In the genomic region with DNA sequence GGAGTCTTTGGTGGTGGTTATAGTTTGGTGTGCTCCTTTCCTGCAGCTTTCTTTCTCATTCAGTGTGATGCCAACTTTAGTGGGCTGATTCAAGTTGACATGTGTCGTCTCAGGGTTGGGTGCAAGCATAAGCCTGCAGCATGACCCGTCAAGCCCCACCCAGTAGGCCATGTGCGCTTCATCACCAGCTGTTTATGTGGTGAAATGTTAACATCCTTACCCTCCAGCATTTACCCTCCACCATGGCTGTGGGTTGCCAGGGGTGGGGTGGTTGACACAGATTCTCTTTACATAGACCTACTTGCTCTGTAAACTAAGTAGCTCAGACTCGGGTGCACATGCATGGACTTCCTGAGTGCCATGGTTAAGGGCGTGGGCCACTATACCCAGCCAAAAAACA, we compare ENCODE assay signal across 23 mouse cellular contexts. TPM values are rescaled to one million over a fixed set of nuclear protein-coding genes. Genes with fewer than 3 reads are reported as not detected.
DNase-seq lines count a peak whose midpoint lies in the region; ATAC-seq and TF ChIP-seq lines count a peak whose summit lies in the region.
"Had no signal": no experiment of that assay in that cellular context is flagged by ENCODE, and none has a peak within 500 bp of the region (broad histone marks: within the 10 kb centered on the region; RNA-seq: fewer than 3 reads in every experiment).

No protein-coding gene starts in this region.

- H3K4me2 ChIP-seq in intestine, postnatal 0 days (replicated peaks; ENCODE audit: low read depth): no peak overlapping the region
- no peak overlapping the region for H3K4me2 ChIP-seq in intestine, embryonic 16.5 days (ENCODE audit: low read depth, low read length)
- H3K4me2 ChIP-seq: forebrain, embryonic 12.5 days; hindbrain, embryonic 15.5 days had no signal

- 86% methylated on average over 5 of the region's 5 CpGs for WGBS in intestine, postnatal 0 days
- 76% methylated on average over 5 of the region's 5 CpGs for WGBS in intestine, embryonic 16.5 days

- H3K27ac ChIP-seq in intestine, postnatal 0 days (ENCODE audit: low read depth, low read length): peak overlapping the region; percentile 21; the same call in 1 of the 2 replicates
- H3K27ac ChIP-seq in intestine, embryonic 16.5 days (ENCODE audit: low read length): no peak overlapping the region
- H3K27ac ChIP-seq: embryonic facial prominence, embryonic 10.5 days; forebrain, embryonic 12.5 days; hindbrain, embryonic 15.5 days; kidney, postnatal 0 days; layer of hippocampus, adult 2 months; midbrain, embryonic 10.5 days had no signal

- peak; percentile 73 for DNase-seq in CD4-positive helper T cell, adult 2 months (ENCODE audit: low read depth, low spot score)
- DNase-seq in CD8-positive naive resting alpha-beta T cell, adult 2 months (ENCODE audit: low read depth in 2 of 2, low spot score in 2 of 2): peak; percentile 60 to 68
- no peak for DNase-seq in cerebellum, adult 11-12 months
- no peak for DNase-seq in frontal cortex, postnatal 25 days (ENCODE audit: low spot score in 2 of 2)
- no peak for DNase-seq in cerebellum, adult 8-10 months
- DNase-seq: adrenal gland, postnatal 36 days; B cell, adult 2 months; cerebellum, adult 18-20 months; cerebellum, postnatal 36 days; gastrocnemius, postnatal 14 days; kidney, adult 18-20 months; lung, adult 2 months; retina, postnatal 1 day had no signal

- H3K9ac ChIP-seq in intestine, postnatal 0 days (ENCODE audit: low read depth, low read length): no peak overlapping the region
- no peak overlapping the region for H3K9ac ChIP-seq in intestine, embryonic 16.5 days (ENCODE audit: low read depth, low read length)
- H3K9ac ChIP-seq: forebrain, embryonic 12.5 days; hindbrain, embryonic 15.5 days had no signal

- no peak for ATAC-seq in intestine, postnatal 0 days
- ATAC-seq in intestine, embryonic 16.5 days: no peak

- peaks cover 50% of the 10 kb centered on the region for H3K36me3 ChIP-seq in intestine, postnatal 0 days (ENCODE audit: control insufficient read depth, insufficient read depth)
- no peaks in the 10 kb centered on the region; the same call in 1 of the 2 replicates for H3K36me3 ChIP-seq in intestine, embryonic 16.5 days (ENCODE audit: control insufficient read depth, insufficient read depth, low read length)
- H3K36me3 ChIP-seq in megakaryocyte, embryonic 14.5 days (replicated peaks; ENCODE audit: low read length): peaks cover 60% of the 10 kb centered on the region

- no peak overlapping the region for H3K4me3 ChIP-seq in intestine, postnatal 0 days (ENCODE audit: low read depth, low read length)
- no peak overlapping the region for H3K4me3 ChIP-seq in intestine, embryonic 16.5 days (ENCODE audit: low read length)
- H3K4me3 ChIP-seq in megakaryocyte, embryonic 14.5 days (replicated peaks): peak overlapping the region; percentile 10
- H3K4me3 ChIP-seq: embryonic facial prominence, embryonic 10.5 days; forebrain, embryonic 12.5 days; hindbrain, embryonic 15.5 days; layer of hippocampus, adult 2 months; midbrain, embryonic 10.5 days had no signal

- H3K4me1 ChIP-seq in intestine, postnatal 0 days (replicated peaks; ENCODE audit: control insufficient read depth, insufficient read depth, low read length): no peaks in the 10 kb centered on the region
- no peaks in the 10 kb centered on the region for H3K4me1 ChIP-seq in intestine, embryonic 16.5 days (ENCODE audit: control insufficient read depth, insufficient read depth, low read length)
- H3K4me1 ChIP-seq in megakaryocyte, embryonic 14.5 days: peaks cover 15% of the 10 kb centered on the region
- H3K4me1 ChIP-seq: embryonic facial prominence, embryonic 10.5 days; forebrain, embryonic 12.5 days; hindbrain, embryonic 15.5 days; midbrain, embryonic 10.5 days had no signal

- no peak for TF ChIP-seq CTCF in intestine, postnatal 0 days (IDR thresholded peaks at IDR 0.05; ENCODE audit: low read depth)

- H3K9me3 ChIP-seq in intestine, postnatal 0 days (ENCODE audit: control insufficient read depth): no peaks in the 10 kb centered on the region
- no peaks in the 10 kb centered on the region for H3K9me3 ChIP-seq in intestine, embryonic 16.5 days (ENCODE audit: control insufficient read depth, low read length)
- H3K9me3 ChIP-seq in megakaryocyte, embryonic 14.5 days: peaks cover 6% of the 10 kb centered on the region; the same call in 1 of the 2 replicates
- H3K9me3 ChIP-seq: embryonic facial prominence, embryonic 10.5 days; forebrain, embryonic 12.5 days; hindbrain, embryonic 15.5 days; midbrain, embryonic 10.5 days had no signal

- H3K27me3 ChIP-seq in intestine, postnatal 0 days (replicated peaks; ENCODE audit: control insufficient read depth, insufficient read depth, low read length): no peaks in the 10 kb centered on the region
- H3K27me3 ChIP-seq in intestine, embryonic 16.5 days (replicated peaks; ENCODE audit: control insufficient read depth, insufficient read depth, low read length): no peaks in the 10 kb centered on the region
- peaks cover 2% of the 10 kb centered on the region for H3K27me3 ChIP-seq in megakaryocyte, embryonic 14.5 days (replicated peaks)
- H3K27me3 ChIP-seq: forebrain, embryonic 12.5 days; hindbrain, embryonic 15.5 days had no signal

RNA-seq across cellular contexts. Expression of a gene that starts 18.4 kb away (rescaled TPM):
- polyA plus RNA-seq in intestine, postnatal 0 days (2015; fragmentation: Nextera tagmentation; extraction: Ambion mirVana): 80.9 and 84.6 TPM in 2 replicates
- 55.5 and 63.0 TPM in 2 replicates for polyA plus RNA-seq in intestine, embryonic 16.5 days (2015; fragmentation: Nextera tagmentation; extraction: Ambion mirVana)
- polyA plus RNA-seq in megakaryocyte, embryonic 14.5 days (2012; ENCODE audit: insufficient read depth, low replicate concordance): 17.3 and 19.1 TPM in 2 replicates

RNA-seq across cellular contexts. Expression of a gene that starts 18.8 kb away (rescaled TPM):
- polyA plus RNA-seq in intestine, postnatal 0 days (2015; fragmentation: Nextera tagmentation; extraction: Ambion mirVana): 62.6 and 63.3 TPM in 2 replicates
- polyA plus RNA-seq in intestine, embryonic 16.5 days (2015; fragmentation: Nextera tagmentation; extraction: Ambion mirVana): 136 and 144 TPM in 2 replicates
- polyA plus RNA-seq in megakaryocyte, embryonic 14.5 days (2012; ENCODE audit: insufficient read depth, low replicate concordance): 18.1 TPM in 1 of 2 replicates, not detected in the other

RNA-seq across cellular contexts. Expression of a gene that starts 24.0 kb away (rescaled TPM):
- 1.2 and 1.8 TPM in 2 replicates for polyA plus RNA-seq in intestine, postnatal 0 days (2015; fragmentation: Nextera tagmentation; extraction: Ambion mirVana)
- 1.9 and 2.7 TPM in 2 replicates for polyA plus RNA-seq in intestine, embryonic 16.5 days (2015; fragmentation: Nextera tagmentation; extraction: Ambion mirVana)
- not detected in 2 replicates for polyA plus RNA-seq in megakaryocyte, embryonic 14.5 days (2012; ENCODE audit: insufficient read depth, low replicate concordance)
- polyA plus RNA-seq: liver, adult 2 months had no signal

RNA-seq across cellular contexts. Expression of a gene that starts 25.3 kb away (rescaled TPM):
- polyA plus RNA-seq in intestine, postnatal 0 days (2015; fragmentation: Nextera tagmentation; extraction: Ambion mirVana): 131 and 132 TPM in 2 replicates
- polyA plus RNA-seq in intestine, embryonic 16.5 days (2015; fragmentation: Nextera tagmentation; extraction: Ambion mirVana): 115 and 144 TPM in 2 replicates
- polyA plus RNA-seq in megakaryocyte, embryonic 14.5 days (2012; ENCODE audit: insufficient read depth, low replicate concordance): 0.84 TPM in 1 of 2 replicates, not detected in the other

RNA-seq across cellular contexts. Expression of a gene that starts 53.0 kb away (rescaled TPM):
- 4.0 and 4.9 TPM in 2 replicates for polyA plus RNA-seq in intestine, postnatal 0 days (2015; fragmentation: Nextera tagmentation; extraction: Ambion mirVana)
- 8.6 and 8.8 TPM in 2 replicates for polyA plus RNA-seq in intestine, embryonic 16.5 days (2015; fragmentation: Nextera tagmentation; extraction: Ambion mirVana)
- polyA plus RNA-seq in megakaryocyte, embryonic 14.5 days (2012; ENCODE audit: insufficient read depth, low replicate concordance): 4.5 and 13.7 TPM in 2 replicates

Comparison
In these comparisons a context has a peak if more than half of its experiments do, and no peak if none do; other contexts are left out.
1. DNase-seq: peak in CD4-positive helper T cell, adult 2 months (single experiment) and CD8-positive naive resting alpha-beta T cell, adult 2 months (2 of 2); none in cerebellum, adult 11-12 months (single experiment), frontal cortex, postnatal 25 days (0 of 2) and cerebellum, adult 8-10 months (single experiment).